Mouse (Mus musculus) liver, adult 2 months (tissue): ENCODE measurements at regions not wholly inside any gene's neighbourhood (a gene's known extent, or its start where the extent isn't known, plus 50 kb on each side); places are given as distances from the start of the nearest gene placed in this dataset.

ENCODE experiments used
- CTCF ChIP-seq: fragments of 200-500 bp; IDR thresholded peaks from 2 replicates; pipeline ENCODE4 v1.5.1; 2011; ENCODE audit warnings: low read depth, low read length, control low read depth
- POLR2A ChIP-seq: fragments of 200-500 bp; IDR thresholded peaks from 2 replicates; pipeline ENCODE4 v1.6.1; 2011; ENCODE audit warnings: low read length, control low read depth; ENCODE audit not compliant: insufficient read depth; ENCODE audit errors: extremely low read depth

GRCm38 (mm10) chr11:89147990-89148389 is 74.3 kb downstream of the Gm525 start:
- TF ChIP-seq CTCF, result no peak
- TF ChIP-seq POLR2A, result no peak
